Mouse (Mus musculus): ENCODE measurements around the gene Myo15b.

Gene Myo15b

DNA sequence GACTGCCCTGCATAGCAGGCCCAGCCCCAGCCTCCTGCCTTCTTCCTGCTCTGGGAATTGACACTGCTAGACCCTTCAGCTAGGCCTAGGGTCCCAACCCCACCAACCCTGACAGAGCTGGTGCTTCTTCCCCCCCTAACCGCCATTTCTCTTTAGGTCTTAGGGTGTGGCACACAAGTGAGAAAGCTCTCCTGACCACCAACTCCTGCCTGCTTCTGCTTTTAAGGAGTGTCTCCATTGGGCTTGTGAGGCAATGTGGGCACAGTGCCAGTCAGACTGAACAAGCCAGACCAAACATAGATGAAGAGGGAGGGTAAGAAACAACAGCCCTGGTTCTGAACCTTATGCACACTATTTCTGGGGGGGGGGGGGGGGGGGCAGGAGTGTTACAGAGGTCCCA is 44.6 kb downstream of the Myo15b start:
- DNase-seq (ENCODE audit: low spot score in 2 of 2), result peak; percentile 49 to 53

DNA sequence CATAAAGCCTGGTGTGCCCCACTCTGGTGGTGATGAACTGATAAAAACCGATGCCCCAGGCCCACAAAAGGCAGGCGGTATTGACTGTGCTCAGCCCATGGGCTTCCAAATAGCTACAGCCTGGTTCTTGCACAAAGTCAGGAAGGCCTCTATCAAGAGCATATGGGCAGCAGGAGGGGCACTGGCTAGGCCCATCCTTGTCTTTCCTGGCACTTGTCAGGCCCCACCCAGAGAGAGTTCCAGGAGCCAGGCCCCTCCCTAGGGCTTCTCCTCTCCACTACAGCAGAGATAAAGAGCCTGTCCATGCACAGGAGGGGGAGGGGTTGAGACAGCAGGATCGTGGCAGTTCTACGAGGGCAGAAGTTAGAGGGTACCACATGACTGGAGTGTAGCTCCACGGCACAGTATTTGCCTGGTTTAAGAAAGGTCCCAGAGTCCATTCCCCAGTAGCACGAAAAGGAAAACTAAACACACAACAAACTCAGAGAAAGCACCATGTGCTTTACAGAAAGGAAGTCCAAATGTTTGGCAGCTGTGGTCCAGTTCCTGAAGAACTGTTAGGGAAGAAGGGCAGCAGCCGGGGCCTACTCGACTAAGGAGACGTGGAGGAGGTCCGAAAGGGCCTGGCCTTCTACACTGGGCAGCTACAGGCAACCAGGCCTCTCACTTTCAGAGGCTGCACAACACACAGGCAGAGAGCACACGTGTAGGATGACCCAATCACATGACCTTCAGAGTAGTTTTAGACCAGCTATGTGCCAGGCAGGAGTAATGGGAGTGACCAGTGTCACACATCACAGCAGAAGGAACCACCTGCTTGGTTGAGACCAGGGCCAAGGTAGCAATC is 45.4 kb downstream of the Myo15b start:
- DNase-seq (ENCODE audit: low spot score in 2 of 2), result no peak

DNA sequence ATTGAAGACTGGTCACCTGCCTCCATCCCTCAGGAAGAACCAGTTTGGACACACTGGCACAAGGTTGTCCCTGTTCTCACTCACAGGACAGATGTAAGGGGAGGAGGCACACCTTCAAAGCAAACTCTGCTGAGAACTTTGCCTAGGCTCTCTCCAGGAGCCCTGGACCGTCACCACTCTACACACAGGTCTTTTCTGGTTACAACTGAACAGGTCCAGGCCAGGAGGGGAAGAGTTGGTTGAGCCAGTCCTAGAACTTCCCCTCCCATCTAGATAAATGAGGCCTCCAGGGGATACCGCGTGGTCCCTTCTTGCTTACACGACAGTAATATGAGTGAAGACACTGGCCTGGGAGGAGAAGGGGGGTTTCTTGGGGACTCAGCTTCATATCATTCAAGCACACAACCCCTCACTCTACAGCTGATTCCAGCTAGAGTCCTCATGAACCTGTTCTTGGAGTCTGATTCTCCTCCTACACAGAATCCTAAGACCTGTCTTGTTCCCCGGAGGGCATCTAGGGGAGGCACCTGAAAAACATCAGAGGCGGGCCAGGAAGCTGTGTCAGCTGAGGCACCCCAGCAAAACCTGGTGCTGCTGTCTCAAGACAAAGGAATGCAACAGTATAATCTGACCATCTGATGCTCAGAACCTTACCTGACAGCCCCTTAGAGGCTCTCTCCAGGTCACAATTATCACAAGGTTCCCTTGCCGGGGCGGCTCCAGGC is 46.2 kb downstream of the Myo15b start:
- DNase-seq (ENCODE audit: low spot score in 2 of 2), result no peak

DNA sequence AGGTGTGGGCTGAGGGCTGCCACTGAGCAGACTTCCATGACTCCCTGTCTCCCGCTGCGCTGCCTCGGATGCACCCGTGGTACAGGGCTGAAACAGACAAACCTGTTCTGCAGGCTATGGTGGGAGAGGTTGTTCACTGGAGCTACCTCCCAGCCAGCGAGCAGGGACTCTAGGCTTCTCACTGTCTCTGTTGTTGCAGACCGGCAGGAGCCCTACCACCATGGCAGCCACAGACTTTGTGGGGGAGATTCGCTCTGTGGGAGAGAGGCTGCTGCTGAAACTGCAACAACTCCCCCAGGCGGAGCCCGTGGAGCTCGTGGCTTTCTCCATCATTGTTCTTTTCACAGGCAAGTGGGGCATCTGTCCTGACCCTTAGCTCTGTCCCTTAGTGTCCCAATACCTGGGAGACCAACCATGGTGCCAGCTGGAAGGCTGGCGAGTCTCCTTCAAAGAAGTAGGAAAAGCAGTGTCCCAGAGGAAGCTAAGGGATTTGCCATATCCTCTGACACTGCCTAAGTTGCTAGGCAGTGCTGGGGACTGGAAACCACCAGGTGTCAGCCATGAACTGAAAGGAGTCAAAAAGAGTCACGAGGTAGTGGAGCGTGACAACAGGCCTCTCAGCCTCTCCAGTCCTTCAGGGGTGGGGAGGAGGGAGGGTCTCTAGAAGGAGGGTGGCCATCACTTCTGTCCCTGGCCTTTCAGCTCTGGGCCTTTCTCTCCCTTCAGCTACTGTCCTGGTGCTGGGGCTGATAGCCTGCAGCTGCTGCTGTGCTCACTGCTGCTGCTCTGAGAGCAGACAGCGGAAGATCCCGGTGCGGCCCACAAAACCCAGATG is 47.0 kb downstream of the Myo15b start:
- DNase-seq (ENCODE audit: low spot score in 2 of 2), result no peak

DNA sequence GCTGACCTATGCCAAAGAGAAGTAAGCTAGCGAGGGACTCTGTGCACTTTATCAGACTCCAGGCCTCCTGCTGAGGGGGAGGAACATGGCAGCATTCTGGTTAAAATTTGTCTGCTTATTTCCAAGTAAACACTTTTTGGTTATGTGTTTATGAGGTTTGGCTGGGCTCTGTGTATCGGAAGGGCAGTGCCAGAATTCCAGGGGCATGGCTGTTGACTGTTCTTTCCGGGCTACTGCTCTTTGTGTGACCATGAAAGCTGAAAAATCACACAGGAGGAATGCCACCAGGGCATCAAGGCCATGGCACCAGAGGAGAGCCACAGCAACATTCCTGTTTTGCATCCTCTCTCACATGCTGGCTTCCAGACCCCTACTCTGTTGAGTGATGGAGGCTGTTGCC is 47.9 kb downstream of the Myo15b start:
- no peak for DNase-seq (ENCODE audit: low spot score in 2 of 2)

DNA sequence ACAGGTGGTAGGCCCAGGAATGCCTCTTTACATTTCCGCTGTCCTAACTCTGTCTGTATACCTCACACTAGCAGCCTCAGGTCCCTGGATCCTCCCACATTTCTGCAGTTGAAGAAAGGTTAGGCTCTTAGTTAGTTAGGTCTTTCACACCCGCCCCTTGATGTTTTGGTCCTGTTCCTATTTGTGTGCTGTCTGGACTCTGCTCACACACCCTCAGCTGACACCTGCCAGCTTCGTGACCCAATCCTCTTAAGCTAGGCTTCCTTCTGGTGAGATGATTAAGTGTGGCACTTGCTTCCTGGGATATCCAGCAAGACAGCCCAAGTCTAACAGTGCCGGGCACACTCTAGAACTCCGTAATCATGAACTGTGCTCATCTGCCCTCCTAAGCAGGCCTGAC is 48.3 kb downstream of the Myo15b start:
- no peak for DNase-seq (ENCODE audit: low spot score in 2 of 2)

DNA sequence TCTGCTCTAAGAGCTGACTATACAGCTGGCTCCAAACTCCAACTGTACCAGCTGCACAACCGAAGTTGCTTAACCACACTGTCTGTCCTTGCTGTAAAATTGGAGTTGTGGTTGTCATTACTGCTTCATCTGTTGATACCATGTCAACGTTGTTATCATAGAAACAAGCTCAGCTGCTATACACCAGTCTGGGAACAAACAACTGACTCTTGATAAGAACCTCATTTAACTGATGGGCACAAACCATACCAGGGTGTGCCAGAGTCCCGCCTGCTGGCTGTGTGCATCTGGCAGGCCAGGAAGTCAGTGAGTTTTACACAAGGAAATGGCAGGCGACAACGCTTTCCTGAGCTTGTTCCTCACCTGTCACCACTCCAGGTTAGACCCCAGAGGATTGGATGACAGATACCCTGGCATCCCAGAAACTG is 52.9 kb downstream of the Myo15b start:
- DNase-seq (ENCODE audit: low spot score in 2 of 2), result no peak

DNA sequence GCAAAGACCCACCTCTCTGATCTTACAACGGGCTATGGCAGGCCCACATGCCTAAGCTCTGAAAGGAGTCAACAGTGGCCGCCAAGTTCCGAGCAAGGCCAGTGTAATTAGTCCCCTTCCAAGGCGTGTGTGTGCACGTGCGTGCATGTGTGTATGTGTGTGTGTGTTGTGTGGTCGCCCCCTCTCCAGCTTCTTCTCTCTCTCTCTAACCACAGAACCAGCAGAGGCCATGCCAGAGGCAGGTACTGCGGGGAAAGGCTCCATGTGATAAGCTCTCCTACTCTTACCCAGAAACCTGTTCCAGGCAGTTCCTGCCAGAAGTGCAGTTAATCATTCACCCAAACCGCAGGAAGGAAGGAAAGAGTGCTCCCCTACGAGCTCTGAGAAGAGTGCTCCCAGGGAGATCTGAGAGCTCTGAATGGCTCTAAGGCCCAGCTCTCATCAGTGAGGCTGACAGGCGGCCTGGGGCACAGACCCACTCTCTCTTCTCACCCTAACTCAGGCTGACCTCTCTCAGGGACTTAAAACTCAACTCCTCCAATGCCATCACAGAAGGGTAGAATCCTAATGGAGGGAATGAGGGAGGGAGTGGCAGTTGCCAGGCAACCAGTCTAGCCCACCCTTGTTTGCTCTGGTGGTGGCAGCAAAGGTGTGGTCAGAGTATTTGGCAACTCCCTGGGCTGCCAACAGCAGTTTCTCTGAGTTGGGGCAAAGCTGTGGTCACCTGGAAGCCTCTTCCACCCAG is 53.6 kb downstream of the Myo15b start, which contains the start of gene Smim6:
Smim6 (plus strand) TSS at position 386 of the 745 bp plus-strand sequence.
- no peak for DNase-seq (ENCODE audit: low spot score in 2 of 2)

DNA sequence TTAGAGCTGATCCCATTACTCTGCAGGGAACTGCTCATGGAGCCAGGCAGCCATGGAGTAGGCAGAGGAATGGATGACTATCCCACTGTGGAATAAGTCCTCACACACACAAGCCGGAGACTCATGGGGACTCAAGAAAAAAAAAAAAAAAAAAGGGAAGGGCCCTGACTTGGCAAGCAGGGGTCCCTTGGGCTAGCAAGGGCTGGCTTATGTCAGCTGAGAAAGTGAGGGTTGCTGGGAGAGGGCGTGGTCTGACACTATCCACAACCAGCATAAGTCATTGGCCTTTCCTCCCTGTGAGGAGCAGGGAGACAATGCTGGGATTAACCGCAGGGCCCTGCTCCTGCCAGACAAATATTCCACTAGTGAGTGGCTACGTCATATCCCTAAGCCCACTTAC is 58.4 kb downstream of the Myo15b start:
- no peak for DNase-seq (ENCODE audit: low spot score in 2 of 2)

DNA sequence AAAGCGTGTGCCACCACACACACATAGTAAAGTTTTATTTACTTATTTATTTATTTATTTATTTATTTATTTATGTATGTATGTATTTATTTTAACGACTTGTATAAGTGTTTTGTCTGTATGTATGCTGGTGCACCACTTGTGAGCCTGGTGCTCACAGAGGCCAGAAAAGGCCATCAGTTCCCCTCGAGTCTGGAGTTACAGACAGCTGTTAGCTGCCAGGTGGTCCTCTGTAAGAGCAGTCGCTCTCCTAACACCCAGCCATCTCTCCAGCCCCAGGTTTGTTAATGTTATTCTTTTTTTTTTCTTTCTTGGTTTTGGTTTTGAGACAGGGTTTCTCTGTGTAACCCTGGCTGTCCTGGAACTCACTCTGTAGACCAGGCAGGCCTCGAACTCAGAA is 60.4 kb downstream of the Myo15b start:
- DNase-seq (ENCODE audit: low spot score in 2 of 2), result no peak

DNA sequence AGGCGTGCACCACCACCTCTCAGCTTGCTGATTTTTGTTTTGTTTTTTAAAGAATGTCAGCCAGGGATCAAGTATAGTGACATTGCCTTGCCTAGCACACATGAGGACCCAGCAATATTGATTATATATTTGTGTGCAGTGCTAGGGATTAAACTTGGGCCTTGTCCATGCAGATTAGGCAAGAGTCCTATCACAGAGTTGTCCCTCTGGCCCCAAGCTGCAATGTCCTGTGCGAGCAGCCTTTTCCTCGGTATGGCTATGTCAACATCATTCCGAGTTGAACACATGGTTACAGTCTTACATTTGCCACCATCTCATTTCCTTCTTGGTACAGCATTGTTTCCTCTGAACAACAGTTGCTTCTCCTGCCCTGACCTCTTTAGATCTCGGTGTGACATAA is 60.9 kb downstream of the Myo15b start:
- no peak for DNase-seq (ENCODE audit: low spot score in 2 of 2)

DNA sequence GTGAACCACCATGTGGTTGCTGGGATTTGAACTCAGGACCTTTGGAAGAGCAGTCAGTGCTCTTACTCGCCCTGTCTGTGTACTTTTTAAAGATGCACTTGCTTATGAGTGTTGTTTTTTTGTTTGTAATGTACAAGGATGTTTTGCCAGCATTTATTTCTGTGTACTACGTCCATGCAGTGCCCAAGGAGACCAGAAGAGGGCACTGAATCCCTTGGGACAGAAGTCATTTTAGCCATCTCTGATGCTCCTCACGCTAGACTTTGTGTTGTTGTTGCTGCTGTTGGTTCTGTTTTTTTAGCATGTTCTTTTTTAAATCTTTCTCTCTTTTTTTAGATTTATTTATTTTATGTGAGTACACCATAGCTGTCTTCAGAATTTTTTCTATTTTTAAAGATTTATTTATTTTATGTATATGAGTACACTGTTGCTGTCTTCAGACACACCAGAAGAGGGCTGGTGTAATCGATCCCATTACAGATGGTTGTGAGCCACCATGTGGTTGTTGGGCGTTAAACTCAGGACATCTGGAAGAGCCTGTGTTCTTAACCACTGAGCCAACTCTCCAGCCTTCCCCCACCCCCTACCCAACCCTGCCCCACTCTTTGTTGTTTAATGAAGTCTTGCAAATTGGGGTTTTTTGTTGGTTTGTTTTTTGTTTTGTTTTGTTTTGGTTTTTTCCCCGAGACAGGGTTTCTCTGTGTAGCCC is 62.1 kb downstream of the Myo15b start:
- peak in 1 of 2 experiments; percentile 45 for DNase-seq (ENCODE audit: low spot score in 2 of 2)

DNA sequence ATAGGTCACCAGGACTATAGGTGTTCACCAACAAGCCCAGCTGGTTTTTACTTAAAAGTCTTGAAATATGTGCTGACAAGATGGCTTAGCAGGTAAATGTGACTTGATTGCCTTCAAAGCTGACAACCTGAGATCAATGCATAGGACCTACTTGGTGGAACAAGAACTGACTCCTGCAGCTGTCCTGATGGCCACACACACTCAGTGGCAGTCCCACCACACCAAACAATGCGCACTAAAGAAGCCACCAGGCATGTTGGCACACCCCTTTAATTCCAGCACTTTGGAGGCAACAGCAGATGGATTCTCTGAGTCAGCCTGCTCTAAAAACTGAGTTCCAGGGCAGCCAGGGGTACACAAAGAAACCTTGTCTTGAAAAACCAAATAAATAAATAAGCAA is 63.8 kb downstream of the Myo15b start:
- no peak for DNase-seq (ENCODE audit: low spot score in 2 of 2)

DNA sequence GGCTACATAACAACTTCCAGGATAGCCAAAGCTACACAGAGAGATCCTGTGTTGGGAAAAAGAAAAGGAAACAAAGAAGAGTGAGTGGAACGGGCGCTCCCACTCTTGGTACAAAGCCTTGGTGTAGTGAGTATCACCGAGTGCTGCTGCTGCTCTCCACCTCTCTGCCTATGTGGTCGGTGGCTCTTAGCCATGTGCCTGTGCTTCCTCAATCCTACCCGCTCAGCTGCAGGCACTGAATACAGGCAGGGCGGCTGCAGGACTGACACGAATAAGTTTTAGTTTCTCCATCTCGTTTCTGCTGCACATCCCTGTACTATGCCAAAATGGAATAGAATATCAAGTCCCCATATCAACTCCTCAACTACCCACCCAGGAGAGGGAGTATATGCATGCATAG is 70.8 kb downstream of the Myo15b start:
- no peak for DNase-seq (ENCODE audit: low spot score in 2 of 2)

DNA sequence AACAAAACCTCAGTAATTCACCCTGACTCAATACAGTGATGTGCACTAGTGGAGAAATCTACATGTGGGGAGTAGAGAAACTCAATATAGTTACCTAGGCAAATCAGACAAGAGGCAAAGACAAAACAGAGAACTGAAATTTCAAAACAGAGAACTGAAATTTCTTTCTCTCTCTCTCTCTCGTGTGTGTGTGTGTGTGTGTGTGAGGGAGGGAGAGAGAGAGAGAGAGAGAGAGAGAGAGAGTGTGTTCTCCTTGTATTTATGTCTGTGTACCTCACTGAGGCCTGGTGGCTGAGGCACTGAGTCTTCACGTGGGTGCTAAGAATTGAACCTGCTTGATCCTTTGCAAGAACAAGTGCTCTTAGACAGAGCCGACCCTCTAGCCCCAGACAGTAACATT is 71.6 kb downstream of the Myo15b start:
- DNase-seq (ENCODE audit: low spot score in 2 of 2), result no peak

DNA sequence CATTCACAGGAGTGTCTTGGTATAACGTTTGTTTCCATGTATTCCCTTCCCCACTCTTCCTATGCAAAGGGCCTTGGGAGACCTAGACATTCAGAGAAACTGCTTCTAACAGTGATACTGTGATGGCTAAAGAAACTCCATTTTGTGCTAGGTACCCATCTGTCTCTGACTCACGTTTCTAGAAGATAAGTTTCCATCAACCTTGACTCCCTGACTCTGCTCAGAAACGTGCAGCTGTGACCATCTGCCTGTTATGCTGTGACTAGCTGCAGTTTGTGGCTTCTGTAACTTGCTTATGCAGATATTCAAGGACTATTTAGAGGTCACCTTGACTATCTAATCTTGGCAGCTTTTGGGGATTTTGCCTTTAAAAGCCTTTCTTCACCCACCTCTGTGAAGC is 73.0 kb downstream of the Myo15b start:
- DNase-seq (ENCODE audit: low spot score in 2 of 2), result no peak

DNA sequence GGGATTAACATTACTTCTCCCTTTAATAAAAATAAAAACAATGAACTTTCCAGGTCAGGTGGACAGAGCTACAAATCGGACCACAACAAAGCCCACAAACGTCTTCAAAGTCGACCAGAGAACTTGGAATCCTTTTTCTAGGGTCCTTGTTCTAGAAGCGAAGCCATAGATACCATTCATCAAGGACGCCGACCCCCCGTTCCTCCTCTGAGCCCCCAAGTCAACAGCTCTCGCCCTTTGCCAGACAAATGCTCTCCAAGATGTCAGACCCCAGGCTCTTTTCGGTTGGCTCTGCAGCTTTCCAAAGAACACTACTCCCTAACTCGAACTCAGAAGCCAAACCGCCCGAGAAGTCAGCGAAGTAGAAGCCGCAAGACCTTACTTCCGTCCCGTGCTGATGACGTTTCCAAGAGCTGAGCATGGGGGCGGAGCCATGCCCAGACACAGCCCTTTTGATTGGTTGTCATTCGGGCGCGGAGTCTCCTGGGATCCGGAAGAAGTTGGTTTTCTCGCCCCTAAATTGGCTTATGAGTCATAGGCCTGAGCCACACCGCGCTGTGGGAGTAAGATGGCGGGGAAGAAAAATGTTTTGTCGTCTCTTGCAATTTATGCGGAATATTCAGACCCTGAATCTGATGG is 75.0 kb downstream of the Myo15b start, which contains the start of the genes Sap30bp and Recql5:
Sap30bp (plus strand) TSS at position 175 of the 639 bp plus-strand sequence.
Recql5 (minus strand) TSS at position 370 of the 639 bp plus-strand sequence.
- DNase-seq (ENCODE audit: low spot score in 2 of 2), result peak; percentile 99

DNA sequence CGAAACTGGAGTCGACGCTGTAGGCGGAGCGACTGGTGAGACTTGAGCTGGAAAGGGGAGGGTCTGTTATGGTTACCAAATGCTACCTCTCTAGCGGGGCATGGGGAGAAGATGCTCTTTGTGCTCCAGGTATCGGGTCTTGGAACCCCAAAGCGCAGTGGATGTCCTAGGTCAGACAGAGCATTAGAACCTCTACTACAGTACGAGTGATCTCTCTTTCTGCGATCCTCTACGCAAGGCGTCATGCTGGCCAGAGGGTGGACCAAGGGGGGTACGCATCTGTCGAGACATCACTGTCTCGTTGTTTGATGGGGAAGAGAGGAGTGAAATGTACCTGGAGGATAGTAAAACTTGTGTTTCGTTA is 75.5 kb downstream of the Myo15b start:
- DNase-seq (ENCODE audit: low spot score in 2 of 2), result no peak

DNA sequence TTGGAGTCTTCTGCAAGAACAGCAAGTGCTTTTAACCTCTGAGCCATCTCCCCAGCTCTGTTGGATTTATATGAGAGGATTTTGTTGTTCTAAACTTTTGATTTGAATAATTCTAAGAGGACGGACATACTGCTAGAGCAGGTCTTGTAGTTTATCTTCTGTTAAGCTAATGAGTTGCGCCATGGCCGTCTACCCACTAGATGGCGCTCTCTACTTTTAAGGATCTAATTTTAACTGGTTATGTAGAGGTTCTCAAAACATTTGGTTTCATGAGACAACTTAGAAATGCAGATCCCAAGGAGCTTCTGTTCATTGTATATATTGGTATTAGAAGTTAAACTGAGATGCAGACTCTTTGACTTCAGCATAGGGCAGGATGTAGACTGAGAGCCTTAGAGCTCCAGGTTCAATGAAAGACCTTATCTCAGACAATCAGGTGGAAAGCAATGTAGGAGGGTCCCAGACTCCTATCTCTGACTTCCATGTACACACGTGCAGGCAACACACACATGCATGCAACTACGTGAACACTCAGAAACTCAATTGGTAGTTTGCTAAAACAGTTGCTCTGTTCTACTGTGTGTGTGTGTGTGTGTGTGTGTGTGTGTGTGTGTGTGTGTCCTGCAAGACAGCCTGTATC is 81.6 kb downstream of the Myo15b start:
- peak; percentile 73 to 76 for DNase-seq (ENCODE audit: low spot score in 2 of 2)

DNA sequence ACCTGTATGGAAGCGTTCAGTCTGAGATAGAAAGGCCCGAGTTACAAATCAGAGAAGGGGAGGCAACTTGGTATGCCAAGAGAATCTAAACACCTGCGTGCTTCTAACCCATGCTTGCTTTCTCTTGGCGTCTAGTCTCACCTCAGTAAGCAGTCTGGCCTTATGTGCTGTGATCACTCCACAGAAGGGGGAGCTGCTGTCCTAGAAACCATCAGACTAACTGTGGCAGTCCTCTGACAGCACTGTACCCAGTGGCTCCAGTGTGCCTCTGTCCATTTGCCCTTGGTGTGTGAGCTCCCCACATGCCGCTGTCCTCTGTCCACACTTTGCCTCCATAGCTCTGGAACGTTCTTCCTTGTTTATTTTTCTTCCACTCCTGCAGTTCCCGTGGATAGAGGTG is 83.8 kb downstream of the Myo15b start:
- DNase-seq (ENCODE audit: low spot score in 2 of 2), result no peak
